Mouse (Mus musculus) heart, postnatal 0 days (tissue): ENCODE data around the gene Ifi27l2b.

Source experiments
- CTCF ChIP-seq: IDR thresholded peaks from 2 replicates; pipeline ENCODE4 v1.5.1; 2016; ENCODE audit warnings: antibody characterized with exemption, control low read depth, low read depth
- EP300 ChIP-seq: IDR thresholded peaks from 2 replicates; pipeline ENCODE4 v1.6.1; 2016; ENCODE audit warnings: antibody characterized with exemption, low read depth

GRCm38 (mm10) chr12:103404131-103404530 is 52.9 kb downstream of the Ifi27l2b start:
- TF ChIP-seq CTCF: no peak
- TF ChIP-seq EP300: no peak
